Mouse (Mus musculus) MEL (cell line): ENCODE data around the gene Sez6l. TPM values are rescaled to one million over a fixed set of nuclear protein-coding genes. Genes with fewer than 3 reads are reported as not detected.

ENCODE experiments used
- DNase-seq: peaks from one replicate; pipeline ENCODE4 v3.0.0; 2011; ENCODE audit warnings: low read depth, low spot score
- H3K27ac ChIP-seq: 2 replicates; pipeline ENCODE4 v1.5.1; 2012; ENCODE audit warnings: low read depth, mild to moderate bottlenecking, control low read depth, low read length, moderate library complexity; ENCODE audit not compliant: control insufficient read depth
- H3K27me3 ChIP-seq, 2 experiments: fragments of 150-350 bp in 1 of 2; sonication (generic) in 1 of 2; 2 replicates each; pipeline ENCODE4 v1.6.1; 2012; ENCODE audit warnings: low read length in 2 of 2, mild to moderate bottlenecking in 2 of 2, improper control_type of control experiment in 1 of 2, moderate library complexity in 1 of 2; ENCODE audit not compliant: insufficient read depth in 2 of 2, control insufficient read depth in 1 of 2
- H3K36me3 ChIP-seq, 2 experiments: 2 replicates each; pipeline ENCODE4 v1.6.1; 2012 to 2014; ENCODE audit warnings: low read length in 2 of 2, improper control_type of control experiment in 1 of 2, inconsistent platforms in 1 of 2, mild to moderate bottlenecking in 1 of 2; ENCODE audit not compliant: insufficient read depth in 2 of 2, control insufficient read depth in 1 of 2
- H3K4me1 ChIP-seq, 2 experiments: fragments of 150-350 bp in 1 of 2; sonication (generic) in 1 of 2; 2 replicates each; pipeline ENCODE4 v1.6.1; 2012; ENCODE audit warnings: low read length in 2 of 2, improper control_type of control experiment in 1 of 2, mild to moderate bottlenecking in 1 of 2; ENCODE audit not compliant: insufficient read depth in 2 of 2, control insufficient read depth in 1 of 2
- H3K4me3 ChIP-seq, 2 experiments: fragments of 150-350 bp in 1 of 2; sonication (generic) in 1 of 2; 2 replicates each; pipeline ENCODE4 v1.5.1; 2012; ENCODE audit warnings: low read depth in 2 of 2, low read length in 2 of 2, mild to moderate bottlenecking in 2 of 2, moderate library complexity in 2 of 2, control low read depth in 1 of 2, improper control_type of control experiment in 1 of 2; ENCODE audit not compliant: control insufficient read depth in 1 of 2, insufficient read depth in 1 of 2
- H3K79me2 ChIP-seq: 2 replicates; pipeline ENCODE4 v1.6.1; 2012; ENCODE audit warnings: mild to moderate bottlenecking, low read length, moderate library complexity; ENCODE audit not compliant: control insufficient read depth, poor library complexity, insufficient read depth
- H3K9ac ChIP-seq: 2 replicates; pipeline ENCODE4 v1.6.1; 2012; ENCODE audit warnings: low read depth, mild to moderate bottlenecking, control low read depth, low read length, moderate library complexity; ENCODE audit not compliant: control insufficient read depth, poor library complexity, severe bottlenecking
- H3K9me3 ChIP-seq: fragments of 150-350 bp; sonication (generic); replicated peaks from 2 replicates; pipeline ENCODE4 v1.6.1; 2012; ENCODE audit warnings: mild to moderate bottlenecking, low read length, improper control_type of control experiment, moderate library complexity; ENCODE audit not compliant: insufficient read depth
- BHLHE40 ChIP-seq: IDR thresholded peaks from 2 replicates; pipeline ENCODE4 v1.6.1; 2012; ENCODE audit warnings: low read depth, mild to moderate bottlenecking, inconsistent platforms, low read length, improper control_type of control experiment, borderline replicate concordance
- CHD1 ChIP-seq: IDR thresholded peaks from 2 replicates; pipeline ENCODE4 v1.6.1; 2012; ENCODE audit warnings: low read depth, mild to moderate bottlenecking, inconsistent platforms, low read length, improper control_type of control experiment
- CTCF ChIP-seq, 3 experiments: IDR thresholded peaks in 2 of 3; conservative IDR thresholded peaks in 1 of 3; 2 replicates each; pipeline ENCODE4 v1.5.1; 2011 to 2012; ENCODE audit warnings: low read length in 3 of 3, low read depth in 2 of 3, mild to moderate bottlenecking in 2 of 3, improper control_type of control experiment in 1 of 3, inconsistent platforms in 1 of 3, mixed read lengths in 1 of 3, moderate library complexity in 1 of 3; ENCODE audit not compliant: control insufficient read depth in 1 of 3, insufficient read depth in 1 of 3, poor library complexity in 1 of 3, severe bottlenecking in 1 of 3
- EP300 ChIP-seq, 2 experiments: IDR thresholded peaks; 2 replicates each; pipeline ENCODE4 v1.6.1; 2011; ENCODE audit warnings: improper control_type of control experiment in 2 of 2, low read length in 2 of 2, low read depth in 1 of 2, mild to moderate bottlenecking in 1 of 2
- GABPA ChIP-seq: IDR thresholded peaks from 2 replicates; pipeline ENCODE4 v1.6.1; 2012; ENCODE audit warnings: low read depth, mild to moderate bottlenecking, inconsistent platforms, low read length, improper control_type of control experiment, moderate library complexity
- GATA1 ChIP-seq: IDR thresholded peaks from 2 replicates; pipeline ENCODE4 v1.6.1; 2011; ENCODE audit warnings: low read depth, low read length, improper control_type of control experiment
- HCFC1 ChIP-seq: IDR thresholded peaks from 2 replicates; pipeline ENCODE4 v1.6.1; 2012; ENCODE audit warnings: low read depth, mild to moderate bottlenecking, inconsistent platforms, low read length, improper control_type of control experiment, moderate library complexity
- JUND ChIP-seq: IDR thresholded peaks from 2 replicates; pipeline ENCODE4 v1.6.1; 2011; ENCODE audit warnings: low read depth, mild to moderate bottlenecking, improper control_type of control experiment, low read length
- KAT2A ChIP-seq: conservative IDR thresholded peaks from 2 replicates; pipeline ENCODE4 v1.6.1; 2012; ENCODE audit warnings: low read depth, low read length, improper control_type of control experiment, inconsistent platforms
- MAX ChIP-seq: IDR thresholded peaks from 2 replicates; pipeline ENCODE4 v1.6.1; 2011; ENCODE audit warnings: low read length, improper control_type of control experiment
- MAZ ChIP-seq: IDR thresholded peaks from 2 replicates; pipeline ENCODE4 v1.6.1; 2012; ENCODE audit warnings: low read depth, mild to moderate bottlenecking, inconsistent platforms, low read length, improper control_type of control experiment
- MEF2A ChIP-seq: IDR thresholded peaks from 2 replicates; pipeline ENCODE4 v1.6.1; 2014; ENCODE audit warnings: low read depth, mild to moderate bottlenecking, inconsistent platforms, low read length, improper control_type of control experiment; ENCODE audit not compliant: poor library complexity, insufficient replicate concordance, severe bottlenecking; ENCODE audit errors: extremely low read depth
- MXI1 ChIP-seq: IDR thresholded peaks from 2 replicates; pipeline ENCODE4 v1.6.1; 2011; ENCODE audit warnings: mild to moderate bottlenecking, low read depth, low read length, improper control_type of control experiment
- MYB ChIP-seq: IDR thresholded peaks from 2 replicates; pipeline ENCODE4 v1.6.1; 2011; ENCODE audit warnings: mild to moderate bottlenecking, low read depth, low read length, improper control_type of control experiment
- MYC ChIP-seq: IDR thresholded peaks from 2 replicates; pipeline ENCODE4 v1.6.1; 2011; ENCODE audit warnings: low read depth, mild to moderate bottlenecking, low read length, improper control_type of control experiment, moderate library complexity
- NELFE ChIP-seq: IDR thresholded peaks from 2 replicates; pipeline ENCODE4 v1.6.1; 2011; ENCODE audit warnings: low read depth, low read length, improper control_type of control experiment
- POLR2AphosphoS2 ChIP-seq: IDR thresholded peaks from 2 replicates; pipeline ENCODE4 v1.6.1; 2011; ENCODE audit warnings: low read length, improper control_type of control experiment
- SIN3A ChIP-seq: IDR thresholded peaks from 2 replicates; pipeline ENCODE4 v1.6.1; 2012; ENCODE audit warnings: low read length, improper control_type of control experiment, inconsistent platforms
- TAL1 ChIP-seq: IDR thresholded peaks from 2 replicates; pipeline ENCODE4 v1.6.1; 2012; ENCODE audit warnings: mild to moderate bottlenecking, inconsistent platforms, low read length, moderate library complexity, mixed read lengths
- TBP ChIP-seq: IDR thresholded peaks from 2 replicates; pipeline ENCODE4 v1.8.0; 2011; ENCODE audit warnings: low read depth, low read length, improper control_type of control experiment
- TCF12 ChIP-seq: IDR thresholded peaks from 2 replicates; pipeline ENCODE4 v1.6.1; 2014; ENCODE audit warnings: low read depth, mild to moderate bottlenecking, inconsistent platforms, low read length, improper control_type of control experiment, moderate library complexity
- USF2 ChIP-seq, 2 experiments: IDR thresholded peaks; 2 replicates each; pipeline ENCODE4 v1.6.1; 2011 to 2012; ENCODE audit warnings: improper control_type of control experiment in 2 of 2, low read length in 2 of 2, borderline replicate concordance in 1 of 2, inconsistent platforms in 1 of 2, low read depth in 1 of 2, mild to moderate bottlenecking in 1 of 2; ENCODE audit not compliant: insufficient read depth in 1 of 2
- ZC3H11A ChIP-seq: IDR thresholded peaks from 2 replicates; pipeline ENCODE4 v1.6.1; 2012; ENCODE audit warnings: low read depth, mild to moderate bottlenecking, inconsistent platforms, low read length, improper control_type of control experiment
- ZMIZ1 ChIP-seq: IDR thresholded peaks from 2 replicates; pipeline ENCODE4 v1.6.1; 2012; ENCODE audit warnings: low read depth, mild to moderate bottlenecking, inconsistent platforms, low read length, improper control_type of control experiment, moderate library complexity
- ZNF384 ChIP-seq: IDR thresholded peaks from 2 replicates; pipeline ENCODE4 v1.6.1; 2012; ENCODE audit warnings: low read depth, mild to moderate bottlenecking, inconsistent platforms, low read length, improper control_type of control experiment
- polyA plus RNA-seq, 2 experiments: library from polyadenylated mRNA; stranded (reverse) in 1 of 2; unstranded in 1 of 2; fragments of >175 nt in 1 of 2; fragments of >200 nt in 1 of 2; gene quantifications; 2 replicates each; pipeline versions ENCODE4 v1.2.1 to v1.2.4; 2012; ENCODE audit warnings: low replicate concordance in 2 of 2, low read depth in 1 of 2; ENCODE audit not compliant: insufficient read length in 2 of 2, insufficient read depth in 1 of 2, missing spikeins in 1 of 2
- total RNA-seq: library from RNA; depleted of rRNA; stranded (reverse); fragments of 300-350 nt; gene quantifications from 2 replicates; pipeline ENCODE4 v1.2.3, GENCODE M21; 2012

Gene Sez6l
- total and polyA plus RNA-seq, 3 experiments: not detected

DNA sequence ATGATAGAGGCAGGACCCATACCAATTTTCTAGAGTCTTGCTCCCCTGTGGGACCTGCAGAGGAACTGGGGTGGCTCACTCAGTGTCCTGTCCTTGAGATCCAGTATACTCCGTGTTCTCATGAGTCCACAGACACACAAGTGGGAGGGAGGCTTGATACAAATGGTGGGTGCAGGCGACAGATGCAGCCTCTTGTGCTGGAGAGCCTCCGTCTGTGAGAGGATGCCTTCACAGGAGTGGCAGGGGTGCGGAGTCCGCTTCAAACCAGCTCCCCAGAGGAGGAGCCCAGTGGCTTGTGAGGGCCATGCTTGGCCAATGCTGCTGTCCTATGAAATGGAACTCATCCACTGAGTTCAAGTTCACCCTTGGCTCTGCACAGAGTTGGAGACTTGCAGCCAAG lies 145.0 kb downstream of the Sez6l start:
- H3K4me3 ChIP-seq: no peak overlapping the region
- H3K9me3 ChIP-seq: no peaks in the 10 kb centered on the region
- TF ChIP-seq KAT2A: no peak
- TF ChIP-seq MXI1: no peak
- TF ChIP-seq USF2 (IDR thresholded peaks at IDR 0.05; ENCODE audit: borderline replicate concordance in 1 of 2, insufficient read depth in 1 of 2, low read depth in 1 of 2, low read length in 2 of 2): no peak
- no peak for TF ChIP-seq MEF2A
- TF ChIP-seq BHLHE40: no peak
- TF ChIP-seq TAL1: no peak
- no peak for TF ChIP-seq HCFC1
- TF ChIP-seq SIN3A: no peak
- TF ChIP-seq JUND: no peak
- TF ChIP-seq EP300 (IDR thresholded peaks at IDR 0.05; ENCODE audit: low read depth in 1 of 2, low read length in 2 of 2): no peak
- TF ChIP-seq MAZ: no peak
- no peak for TF ChIP-seq CHD1
- TF ChIP-seq MYC: no peak
- no peak for TF ChIP-seq NELFE
- H3K36me3 ChIP-seq: no peaks in the 10 kb centered on the region
- no peak for DNase-seq
- no peaks in the 10 kb centered on the region for H3K4me1 ChIP-seq
- H3K27me3 ChIP-seq: no peaks in the 10 kb centered on the region
- H3K9ac ChIP-seq: no peak overlapping the region
- no peak overlapping the region for H3K27ac ChIP-seq
- no peaks in the 10 kb centered on the region for H3K79me2 ChIP-seq

GRCm38 (mm10) chr5:112431120-112431775 lies 145.7 kb downstream of the Sez6l start:
- Histone ChIP-seq H3K4me3 (no peak overlapping the region), H3K9ac (no peak overlapping the region)
- TF ChIP-seq TAL1 (no peak), MYB (no peak), EP300 (IDR thresholded peaks at IDR 0.05; ENCODE audit: low read depth in 1 of 2, low read length in 2 of 2) (no peak), TCF12 (no peak), ZMIZ1 (no peak), SIN3A (no peak), GABPA (no peak), ZNF384 (no peak), TBP (no peak), CTCF (IDR thresholded peaks at IDR 0.05 in 2 of 3, conservative IDR thresholded peaks at IDR 0.05 in 1 of 3; ENCODE audit: control insufficient read depth in 1 of 3, insufficient read depth in 1 of 3, low read depth in 2 of 3, low read length in 3 of 3, poor library complexity in 1 of 3, severe bottlenecking in 1 of 3) (no peak), MAX (no peak), HCFC1 (no peak), ZC3H11A (no peak), MEF2A (no peak), MXI1 (no peak), KAT2A (no peak), POLR2AphosphoS2 (no peak), GATA1 (no peak), MAZ (no peak)
- TF ChIP-seq, all 39 proteins: peak for 0
- Histone ChIP-seq H3K9me3 (no peaks in the 10 kb centered on the region), H3K79me2 (no peaks in the 10 kb centered on the region), H3K27ac (no peak overlapping the region), H3K27me3 (no peaks in the 10 kb centered on the region), H3K4me1 (no peaks in the 10 kb centered on the region), H3K36me3 (no peaks in the 10 kb centered on the region)
- no peak for DNase-seq
